Mouse (Mus musculus): ENCODE data around the gene Suclg2. TPM values are rescaled to one million over a fixed set of nuclear protein-coding genes. Genes with fewer than 3 reads are reported as not detected.

Gene Suclg2
- polyA plus RNA-seq, 1 experiment from 2014 or later, result 76.4 TPM

GRCm38 (mm10) chr6:95712081-95712480 lies 6.5 kb downstream of the Suclg2 start:
- no peak overlapping the region for H3K27ac ChIP-seq
- peaks cover 55% of the 10 kb centered on the region for H3K4me1 ChIP-seq
- no peaks in the 10 kb centered on the region for H3K27me3 ChIP-seq (ENCODE audit: insufficient read depth, poor library complexity, severe bottlenecking)
- no peak for DNase-seq (ENCODE audit: low spot score)
- 68% methylated on average over 4 of the region's 4 CpGs for WGBS
- H3K9me3 ChIP-seq, result no peaks in the 10 kb centered on the region
- H3K36me3 ChIP-seq, result no peaks in the 10 kb centered on the region
- H3K4me3 ChIP-seq, result no peak overlapping the region

- Histone ChIP-seq H3K36me3 (no peaks in the 10 kb centered on the region), H3K4me1 (peaks cover 51% of the 10 kb centered on the region), H3K9me3 (no peaks in the 10 kb centered on the region), H3K27ac (no peak overlapping the region), H3K4me3 (no peak overlapping the region), H3K27me3 (ENCODE audit: insufficient read depth, poor library complexity, severe bottlenecking) (no peaks in the 10 kb centered on the region)
- 86% methylated on average over 3 of the region's 3 CpGs for WGBS
- no peak for DNase-seq (ENCODE audit: low spot score)
Observed at GRCm38 (mm10) chr6:95711671-95712070, 6.9 kb downstream of the Suclg2 start.

GRCm38 (mm10) chr6:95710886-95711285 lies 7.7 kb downstream of the Suclg2 start:
- H3K27me3 ChIP-seq (ENCODE audit: insufficient read depth, poor library complexity, severe bottlenecking), result no peaks in the 10 kb centered on the region
- peaks cover 45% of the 10 kb centered on the region for H3K4me1 ChIP-seq
- no peaks in the 10 kb centered on the region for H3K36me3 ChIP-seq
- H3K27ac ChIP-seq, result no peak overlapping the region
- whole genome bisulfite sequencing, result 94% methylated on average over 6 of the region's 6 CpGs
- H3K4me3 ChIP-seq, result no peak overlapping the region
- H3K9me3 ChIP-seq, result no peaks in the 10 kb centered on the region
- no peak for DNase-seq (ENCODE audit: low spot score)

GRCm38 (mm10) chr6:95709531-95709930 lies 9.1 kb downstream of the Suclg2 start:
- Histone ChIP-seq H3K4me3 (no peak overlapping the region), H3K9me3 (no peaks in the 10 kb centered on the region), H3K36me3 (no peaks in the 10 kb centered on the region), H3K27me3 (ENCODE audit: insufficient read depth, poor library complexity, severe bottlenecking) (no peaks in the 10 kb centered on the region), H3K4me1 (peaks cover 49% of the 10 kb centered on the region), H3K27ac (peak overlapping the region; percentile 67)
- 19% methylated on average over 4 of the region's 4 CpGs for WGBS
- DNase-seq (ENCODE audit: low spot score), result no peak

- peak overlapping the region; percentile 67 for H3K27ac ChIP-seq
- 78% methylated on average over 5 of the region's 5 CpGs for WGBS
- DNase-seq (ENCODE audit: low spot score), result no peak
- H3K4me1 ChIP-seq, result peaks cover 51% of the 10 kb centered on the region
- H3K9me3 ChIP-seq, result no peaks in the 10 kb centered on the region
- no peaks in the 10 kb centered on the region for H3K27me3 ChIP-seq (ENCODE audit: insufficient read depth, poor library complexity, severe bottlenecking)
- no peaks in the 10 kb centered on the region for H3K36me3 ChIP-seq
- no peak overlapping the region for H3K4me3 ChIP-seq
Observed at GRCm38 (mm10) chr6:95709106-95709505, 9.5 kb downstream of the Suclg2 start.

- Histone ChIP-seq H3K4me1 (peaks cover 32% of the 10 kb centered on the region), H3K9me3 (no peaks in the 10 kb centered on the region), H3K27ac (no peak overlapping the region), H3K27me3 (ENCODE audit: insufficient read depth, poor library complexity, severe bottlenecking) (no peaks in the 10 kb centered on the region), H3K36me3 (no peaks in the 10 kb centered on the region), H3K4me3 (no peak overlapping the region)
- whole genome bisulfite sequencing, result 69% methylated on average over 4 of the region's 4 CpGs
- DNase-seq (ENCODE audit: low spot score), result no peak
Observed at GRCm38 (mm10) chr6:95704626-95705025, 14.0 kb downstream of the Suclg2 start.

GRCm38 (mm10) chr6:95702200-95702599 lies 16.4 kb downstream of the Suclg2 start:
- 64% methylated on average over 9 of the region's 9 CpGs for WGBS
- no peak for DNase-seq (ENCODE audit: low spot score)
- Histone ChIP-seq H3K9me3 (no peaks in the 10 kb centered on the region), H3K4me3 (no peak overlapping the region), H3K4me1 (peaks cover 41% of the 10 kb centered on the region), H3K27me3 (ENCODE audit: insufficient read depth, poor library complexity, severe bottlenecking) (no peaks in the 10 kb centered on the region), H3K36me3 (no peaks in the 10 kb centered on the region), H3K27ac (no peak overlapping the region)

GRCm38 (mm10) chr6:95701786-95702185 lies 16.8 kb downstream of the Suclg2 start:
- H3K9me3 ChIP-seq, result no peaks in the 10 kb centered on the region

GRCm38 (mm10) chr6:95700981-95701610 lies 17.5 kb downstream of the Suclg2 start:
- Histone ChIP-seq H3K36me3 (no peaks in the 10 kb centered on the region), H3K4me1 (peaks cover 41% of the 10 kb centered on the region)
- 77% methylated on average over 2 of the region's 2 CpGs for WGBS

More at GRCm38 (mm10) chr6:95701786-95702185, 16.8 kb downstream of the Suclg2 start:
- no peak for DNase-seq (ENCODE audit: low spot score)
- no peak overlapping the region for H3K4me3 ChIP-seq
- WGBS, result 83% methylated on average over 7 of the region's 7 CpGs
- H3K27me3 ChIP-seq (ENCODE audit: insufficient read depth, poor library complexity, severe bottlenecking), result no peaks in the 10 kb centered on the region
- H3K27ac ChIP-seq, result no peak overlapping the region
- peaks cover 41% of the 10 kb centered on the region for H3K4me1 ChIP-seq
- no peaks in the 10 kb centered on the region for H3K36me3 ChIP-seq

GRCm38 (mm10) chr6:95700191-95700590 lies 18.4 kb downstream of the Suclg2 start:
- no peaks in the 10 kb centered on the region for H3K9me3 ChIP-seq
- no peak for DNase-seq (ENCODE audit: low spot score)
- no peaks in the 10 kb centered on the region for H3K36me3 ChIP-seq
- no peak overlapping the region for H3K27ac ChIP-seq
- no peaks in the 10 kb centered on the region for H3K27me3 ChIP-seq (ENCODE audit: insufficient read depth, poor library complexity, severe bottlenecking)
- peaks cover 48% of the 10 kb centered on the region for H3K4me1 ChIP-seq
- WGBS, result 54% methylated on average over 5 of the region's 5 CpGs
- H3K4me3 ChIP-seq, result no peak overlapping the region

More at GRCm38 (mm10) chr6:95700981-95701610, 17.5 kb downstream of the Suclg2 start:
- no peak overlapping the region for H3K27ac ChIP-seq
- no peaks in the 10 kb centered on the region for H3K27me3 ChIP-seq (ENCODE audit: insufficient read depth, poor library complexity, severe bottlenecking)
- DNase-seq (ENCODE audit: low spot score), result no peak
- H3K9me3 ChIP-seq, result no peaks in the 10 kb centered on the region
- no peak overlapping the region for H3K4me3 ChIP-seq

- no peaks in the 10 kb centered on the region for H3K36me3 ChIP-seq
- no peak overlapping the region for H3K27ac ChIP-seq
- H3K27me3 ChIP-seq (ENCODE audit: insufficient read depth, poor library complexity, severe bottlenecking), result no peaks in the 10 kb centered on the region
- peaks cover 47% of the 10 kb centered on the region for H3K4me1 ChIP-seq
- H3K4me3 ChIP-seq, result no peak overlapping the region
- WGBS, result 69% methylated on average over 3 of the region's 3 CpGs
- H3K9me3 ChIP-seq, result no peaks in the 10 kb centered on the region
- no peak for DNase-seq (ENCODE audit: low spot score)
Observed at GRCm38 (mm10) chr6:95699326-95699725, 19.3 kb downstream of the Suclg2 start.

GRCm38 (mm10) chr6:95698536-95699162 lies 20.0 kb downstream of the Suclg2 start:
- H3K27ac ChIP-seq, result peak overlapping the region; percentile 62

GRCm38 (mm10) chr6:95694910-95695309 lies 23.7 kb downstream of the Suclg2 start:
- Histone ChIP-seq H3K27me3 (ENCODE audit: insufficient read depth, poor library complexity, severe bottlenecking) (no peaks in the 10 kb centered on the region), H3K4me1 (peaks cover 42% of the 10 kb centered on the region), H3K27ac (0 out of 2 replicates have a peak overlapping the region, but pooled peaks have one; percentile 16), H3K36me3 (no peaks in the 10 kb centered on the region), H3K4me3 (no peak overlapping the region), H3K9me3 (no peaks in the 10 kb centered on the region)
- 56% methylated on average over 4 of the region's 4 CpGs for WGBS
- DNase-seq (ENCODE audit: low spot score), result no peak

More at GRCm38 (mm10) chr6:95698536-95699162, 20.0 kb downstream of the Suclg2 start:
- no peak overlapping the region for H3K4me3 ChIP-seq
- H3K4me1 ChIP-seq, result peaks cover 45% of the 10 kb centered on the region
- no peaks in the 10 kb centered on the region for H3K27me3 ChIP-seq (ENCODE audit: insufficient read depth, poor library complexity, severe bottlenecking)
- no peaks in the 10 kb centered on the region for H3K36me3 ChIP-seq
- no peak for DNase-seq (ENCODE audit: low spot score)
- no peaks in the 10 kb centered on the region for H3K9me3 ChIP-seq
- WGBS, result 23% methylated on average over 4 of the region's 6 CpGs
